Mouse (Mus musculus): ENCODE results near the gene Axl.

The Axl gene

DNA sequence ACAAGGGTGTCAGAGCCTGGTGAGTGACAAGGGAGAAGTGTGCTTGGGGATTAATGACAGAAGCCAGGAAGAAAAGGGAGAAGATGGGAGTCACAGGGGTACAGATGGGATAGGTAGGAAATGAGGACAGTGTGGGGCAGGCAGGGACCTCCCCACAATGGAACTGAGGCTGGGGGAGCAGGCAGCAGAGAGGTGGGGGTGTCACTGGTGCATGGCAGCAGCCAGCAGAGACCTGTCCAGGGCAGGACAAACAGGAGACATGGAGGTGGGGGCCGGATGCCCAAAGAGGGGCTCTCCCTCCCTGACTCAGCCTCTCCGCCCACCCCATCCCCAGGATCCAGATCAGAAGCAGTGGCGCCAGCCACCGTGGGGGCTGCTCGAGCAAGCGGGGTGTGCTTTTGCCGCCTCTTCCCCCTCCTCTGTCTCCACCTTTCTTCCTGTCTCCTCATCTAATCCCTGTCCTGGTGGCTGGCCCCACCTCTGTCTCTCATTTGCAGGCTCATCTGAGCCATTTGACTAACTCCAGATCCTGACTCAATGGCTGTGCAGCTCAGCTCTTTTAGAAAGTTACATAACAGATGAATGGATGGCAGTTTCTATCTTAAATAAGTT, 77.9 kb downstream of the Axl start:
- WGBS = 8% methylated on average over 7 of the region's 7 CpGs

DNA sequence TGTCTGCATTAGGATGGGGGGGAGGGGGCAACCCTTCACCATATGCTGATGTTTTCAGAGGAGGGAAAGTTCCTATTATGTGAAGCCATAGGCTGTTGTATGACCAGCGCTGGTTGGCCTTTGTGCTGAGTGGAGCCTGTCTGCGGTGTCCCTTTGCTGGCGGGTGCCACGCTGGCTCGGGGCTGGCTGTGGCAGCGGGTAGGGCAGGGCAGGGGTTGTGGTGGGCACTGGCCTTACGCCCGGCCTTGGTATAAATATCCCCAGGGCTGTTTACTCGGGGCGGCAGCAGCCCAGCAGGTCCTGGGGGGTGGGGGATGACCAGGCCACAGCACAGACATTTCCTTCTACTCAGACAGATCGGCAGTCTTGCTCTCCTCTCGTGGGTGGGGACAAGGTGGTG, 78.5 kb downstream of the Axl start:
- WGBS = 11% methylated on average over 12 of the region's 12 CpGs

DNA sequence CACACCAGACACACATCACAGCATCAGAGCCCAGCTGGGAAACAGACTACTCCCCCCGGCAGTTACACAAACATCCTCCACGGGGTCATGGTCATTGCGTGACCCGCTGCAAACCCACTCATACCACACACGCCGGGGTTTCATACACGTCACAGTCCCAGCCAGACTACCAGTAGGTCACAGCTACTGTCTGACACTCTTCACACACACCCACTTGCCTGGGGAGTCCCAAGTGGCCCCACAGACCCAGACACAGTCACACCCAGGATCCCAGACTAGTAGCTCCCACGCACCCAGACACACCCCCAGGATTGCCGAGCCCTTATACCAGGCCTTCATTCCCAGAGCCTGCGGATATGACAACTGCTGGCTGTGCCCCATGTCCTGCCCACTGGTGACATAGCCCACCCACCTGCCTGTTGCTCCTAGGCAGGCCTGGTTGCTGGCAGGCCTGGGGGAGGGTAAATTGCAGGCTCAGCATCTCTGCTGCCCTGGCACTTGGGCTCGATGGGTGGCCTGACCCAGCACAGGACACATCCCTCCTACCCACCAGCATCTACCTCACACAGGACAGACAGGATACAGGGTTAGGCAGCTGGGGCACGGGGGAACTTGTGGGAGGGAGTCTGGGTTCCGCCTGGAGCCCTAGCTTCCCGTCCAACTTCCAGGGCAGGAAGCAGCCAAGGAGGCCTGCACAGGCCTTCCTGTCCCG, 80.8 kb downstream of the Axl start:
- WGBS = 61% methylated on average over 15 of the region's 15 CpGs
